Mouse (Mus musculus) C2C12 (cell line): ENCODE measurements at regions not wholly inside any gene's neighbourhood (a gene's known extent, or its start where the extent isn't known, plus 50 kb on each side); places are given as distances from the start of the nearest gene placed in this dataset.

Experiments used
- H3K27me3 ChIP-seq: one replicate; pipeline ENCODE4 v1.6.1; 2011; ENCODE audit not compliant: control insufficient read depth, insufficient read depth, insufficient read length
- H3K36me3 ChIP-seq: one replicate; pipeline ENCODE4 v1.6.1; 2011; ENCODE audit not compliant: control insufficient read depth, insufficient read depth
- H3K4me3 ChIP-seq: one replicate; pipeline ENCODE4 v1.5.1; 2011; ENCODE audit warnings: mild to moderate bottlenecking, control low read depth; ENCODE audit not compliant: poor library complexity, insufficient read depth, severe bottlenecking
- H3K79me2 ChIP-seq: one replicate; pipeline ENCODE4 v1.6.1; 2011; ENCODE audit not compliant: control insufficient read depth, insufficient read depth
- H3K79me3 ChIP-seq: one replicate; pipeline ENCODE4 v1.6.1; 2011; ENCODE audit warnings: low read depth, control low read depth
- H3ac ChIP-seq: one replicate; pipeline ENCODE3; 2011; ENCODE audit warnings: low read depth; ENCODE audit not compliant: control insufficient read depth, insufficient read length
- CEBPB ChIP-seq: IDR thresholded peaks from one replicate; pipeline ENCODE4 v1.6.1; 2011; ENCODE audit warnings: low read depth, mild to moderate bottlenecking, control low read depth, moderate library complexity
- CTCF ChIP-seq: IDR thresholded peaks from one replicate; pipeline ENCODE4 v1.5.1; 2011; ENCODE audit not compliant: control insufficient read depth, insufficient read depth, insufficient read length
- FOSL1 ChIP-seq: IDR thresholded peaks from one replicate; pipeline ENCODE4 v1.8.0; 2011; ENCODE audit warnings: mild to moderate bottlenecking, low read length; ENCODE audit not compliant: poor library complexity, insufficient read depth, severe bottlenecking
- MAX ChIP-seq: IDR thresholded peaks from one replicate; pipeline ENCODE4 v1.6.1; 2011; ENCODE audit warnings: mild to moderate bottlenecking, control low read depth
- MYOD1 ChIP-seq: IDR thresholded peaks from one replicate; pipeline ENCODE4 v1.6.1; 2011; ENCODE audit warnings: low read depth; ENCODE audit not compliant: control insufficient read depth, insufficient read length
- MYOG ChIP-seq: IDR thresholded peaks from one replicate; pipeline ENCODE4 v1.6.1; 2011; ENCODE audit not compliant: control insufficient read depth, insufficient read length; ENCODE audit errors: extremely low read depth
- USF1 ChIP-seq: IDR thresholded peaks from one replicate; pipeline ENCODE4 v1.6.1; 2011; ENCODE audit warnings: low read depth, mild to moderate bottlenecking, control low read depth, moderate library complexity

DNA sequence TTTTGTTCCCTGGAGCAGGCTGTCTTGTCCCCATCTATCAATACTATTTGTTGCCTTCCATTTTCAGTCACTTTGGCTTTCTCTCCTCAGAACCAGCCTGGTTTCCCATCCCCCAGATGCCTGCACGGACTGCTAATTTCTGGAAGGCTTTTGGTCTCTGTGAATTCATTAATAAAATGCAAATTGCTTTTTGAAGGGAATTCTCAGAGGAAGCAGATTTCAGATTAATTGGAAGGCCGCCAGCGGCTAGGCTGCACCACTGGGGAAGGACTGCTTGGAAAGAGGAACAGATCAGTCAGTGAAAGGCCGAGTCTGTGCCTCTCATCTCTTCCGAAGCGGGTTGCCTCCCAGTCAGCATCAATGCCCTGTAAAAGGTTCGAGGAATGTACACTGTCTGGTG lies 73.8 kb downstream of the Gpr6 start:
- Histone ChIP-seq H3K4me3 (no peak overlapping the region), H3ac (no peak overlapping the region), H3K27me3 (no peaks in the 10 kb centered on the region), H3K36me3 (no peaks in the 10 kb centered on the region), H3K79me3 (no peaks in the 10 kb centered on the region), H3K79me2 (no peaks in the 10 kb centered on the region)
- TF ChIP-seq CTCF, result no peak
- no peak for TF ChIP-seq MAX
- TF ChIP-seq CEBPB, result no peak
- TF ChIP-seq FOSL1, result no peak
- no peak for TF ChIP-seq MYOG
- TF ChIP-seq USF1, result no peak
- no peak for TF ChIP-seq MYOD1

GRCm38 (mm10) chr10:40997606-40998005 lies 74.5 kb downstream of the Gpr6 start:
- Histone ChIP-seq H3ac (no peak overlapping the region), H3K36me3 (no peaks in the 10 kb centered on the region), H3K4me3 (no peak overlapping the region), H3K79me2 (no peaks in the 10 kb centered on the region), H3K27me3 (no peaks in the 10 kb centered on the region), H3K79me3 (no peaks in the 10 kb centered on the region)
- TF ChIP-seq MYOD1 (no peak), MAX (no peak), USF1 (no peak), CEBPB (no peak)
